Mouse (Mus musculus): ENCODE data around the gene Bmp7. TPM values are rescaled to one million over a fixed set of nuclear protein-coding genes. Genes with fewer than 3 reads are reported as not detected.

Bmp7 gene
- polyA plus RNA-seq, 1 experiment from 2014 or later, result 0.04 TPM

DNA sequence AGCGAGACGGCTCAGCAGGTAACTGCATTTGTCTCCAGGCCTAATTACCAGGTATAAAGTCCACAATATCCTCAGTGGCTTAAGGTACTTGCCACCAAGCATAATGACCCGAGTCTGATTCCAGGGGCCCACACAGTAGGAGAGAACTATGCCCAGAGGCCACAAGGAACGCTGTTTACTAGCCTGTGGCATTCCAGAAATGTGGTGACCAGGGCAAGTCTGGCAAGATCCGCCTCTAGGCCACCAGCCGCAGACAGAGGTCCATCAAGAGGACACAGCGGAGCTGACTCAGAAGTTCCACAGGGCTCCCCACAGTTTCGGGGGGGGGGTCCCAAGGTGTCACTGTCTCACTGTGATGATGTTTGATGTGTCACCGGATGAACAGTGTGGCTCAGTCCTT, 34.0 kb downstream of the Bmp7 start:
- no peak overlapping the region for H3K27ac ChIP-seq
- no peak overlapping the region for H3K4me3 ChIP-seq (ENCODE audit: inconsistent target)
- H3K79me2 ChIP-seq (ENCODE audit: inconsistent target), result no peaks in the 10 kb centered on the region
- no peaks in the 10 kb centered on the region for H3K36me3 ChIP-seq (ENCODE audit: inconsistent target)
- WGBS (ENCODE audit: missing documents), result 94% methylated on average over 9 of the region's 9 CpGs

DNA sequence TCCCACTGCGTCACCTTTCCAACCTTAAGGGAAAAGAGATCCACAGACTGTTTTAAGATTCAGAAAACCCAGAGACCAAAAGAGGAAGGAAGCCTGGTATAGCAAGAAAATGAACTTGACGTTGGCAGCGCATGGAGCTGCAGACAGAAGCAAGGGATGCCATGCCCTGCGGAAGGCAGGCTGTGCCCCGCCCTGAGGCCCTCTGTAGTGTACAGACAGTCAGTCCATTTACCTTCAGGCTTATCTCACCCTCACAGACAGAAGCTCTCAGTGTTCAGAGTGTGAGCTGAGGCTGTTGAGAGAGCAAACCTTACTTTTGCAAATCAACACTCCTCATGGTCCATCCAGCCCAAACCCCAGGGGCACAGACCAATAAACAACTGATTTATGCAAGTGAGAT, 35.1 kb downstream of the Bmp7 start:
- no peak overlapping the region for H3K27ac ChIP-seq
- no peak overlapping the region for H3K4me3 ChIP-seq (ENCODE audit: inconsistent target)
- H3K36me3 ChIP-seq (ENCODE audit: inconsistent target), result no peaks in the 10 kb centered on the region
- no peaks in the 10 kb centered on the region for H3K79me2 ChIP-seq (ENCODE audit: inconsistent target)
- WGBS (ENCODE audit: missing documents), result 2% methylated on average over 5 of the region's 5 CpGs

GRCm38 (mm10) chr2:172904614-172905013, 35.5 kb downstream of the Bmp7 start:
- H3K27ac ChIP-seq, result no peak overlapping the region
- H3K36me3 ChIP-seq (ENCODE audit: inconsistent target), result no peaks in the 10 kb centered on the region
- H3K4me3 ChIP-seq (ENCODE audit: inconsistent target), result no peak overlapping the region
- WGBS (ENCODE audit: missing documents), result 55% methylated on average over 6 of the region's 6 CpGs
- H3K79me2 ChIP-seq (ENCODE audit: inconsistent target), result no peaks in the 10 kb centered on the region

DNA sequence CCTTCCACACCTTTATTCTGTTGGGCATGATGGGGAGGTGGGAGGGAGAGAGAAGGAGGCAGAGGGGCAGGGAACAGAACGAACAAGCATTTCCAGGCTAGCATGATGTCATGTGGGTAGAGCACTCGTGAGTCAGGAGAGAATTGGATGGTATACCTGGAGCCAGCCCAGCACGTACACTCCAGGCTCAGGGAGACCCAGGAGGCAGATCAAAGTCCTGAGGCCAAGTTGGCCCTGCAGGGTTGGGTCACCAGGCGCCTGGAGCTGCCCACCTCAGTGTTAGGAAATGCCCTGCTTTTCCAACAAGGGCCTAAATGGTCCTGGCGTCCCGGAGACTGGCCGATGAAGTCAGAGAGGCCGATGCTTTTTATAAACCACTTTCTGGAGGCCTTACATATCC, 36.6 kb downstream of the Bmp7 start:
- Histone ChIP-seq H3K79me2 (ENCODE audit: inconsistent target) (no peaks in the 10 kb centered on the region), H3K36me3 (ENCODE audit: inconsistent target) (no peaks in the 10 kb centered on the region), H3K4me3 (ENCODE audit: inconsistent target) (no peak overlapping the region), H3K27ac (no peak overlapping the region)
- WGBS (ENCODE audit: missing documents), result 84% methylated on average over 8 of the region's 8 CpGs

GRCm38 (mm10) chr2:172900954-172901701, 39.0 kb downstream of the Bmp7 start:
- WGBS (ENCODE audit: missing documents), result 72% methylated on average over 10 of the region's 10 CpGs
- Histone ChIP-seq H3K79me2 (ENCODE audit: inconsistent target) (no peaks in the 10 kb centered on the region), H3K27ac (no peak overlapping the region), H3K36me3 (ENCODE audit: inconsistent target) (no peaks in the 10 kb centered on the region), H3K4me3 (ENCODE audit: inconsistent target) (no peak overlapping the region)

DNA sequence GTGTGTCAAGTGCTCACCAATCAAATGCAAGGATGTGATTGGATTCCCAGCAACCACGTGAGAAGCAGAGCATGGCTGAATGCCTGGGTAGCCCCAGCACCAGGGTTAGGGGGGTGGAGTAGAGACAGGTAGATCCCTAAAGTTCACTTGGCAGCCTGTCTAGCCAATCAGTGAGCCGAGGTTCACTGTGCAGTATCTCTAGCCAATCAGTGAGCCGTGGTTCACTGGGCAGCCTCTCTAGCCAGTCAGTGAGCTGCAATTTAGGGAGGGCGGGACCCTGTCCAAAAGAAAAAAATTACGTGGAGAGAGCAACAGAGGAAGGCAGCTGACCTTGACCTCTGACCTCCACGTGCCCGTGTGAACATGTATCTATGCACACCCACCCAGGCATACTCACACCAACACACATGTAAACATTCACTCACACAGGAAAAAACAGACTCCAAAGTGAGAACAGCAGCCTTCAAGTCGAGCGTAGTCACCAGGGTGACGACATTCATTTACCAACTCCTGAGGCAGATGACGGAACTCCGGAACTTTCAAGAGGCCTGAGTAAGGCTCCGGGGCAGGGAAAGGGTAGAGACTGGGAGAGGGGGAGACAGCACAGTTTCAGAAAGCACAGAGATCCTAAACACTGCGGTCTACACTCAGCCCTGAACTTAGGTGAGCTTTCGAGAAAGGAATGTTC, 50.2 kb downstream of the Bmp7 start:
- H3K79me2 ChIP-seq (ENCODE audit: inconsistent target), result no peaks in the 10 kb centered on the region
- H3K4me3 ChIP-seq (ENCODE audit: inconsistent target), result no peak overlapping the region
- H3K27ac ChIP-seq, result no peak overlapping the region
- H3K36me3 ChIP-seq (ENCODE audit: inconsistent target), result no peaks in the 10 kb centered on the region
- WGBS (ENCODE audit: missing documents), result 86% methylated on average over 15 of the region's 15 CpGs

GRCm38 (mm10) chr2:172889222-172889621, 50.9 kb downstream of the Bmp7 start:
- Histone ChIP-seq H3K36me3 (ENCODE audit: inconsistent target) (no peaks in the 10 kb centered on the region), H3K79me2 (ENCODE audit: inconsistent target) (no peaks in the 10 kb centered on the region), H3K27ac (no peak overlapping the region), H3K4me3 (ENCODE audit: inconsistent target) (no peak overlapping the region)
- 88% methylated on average over 12 of the region's 12 CpGs for WGBS (ENCODE audit: missing documents)

DNA sequence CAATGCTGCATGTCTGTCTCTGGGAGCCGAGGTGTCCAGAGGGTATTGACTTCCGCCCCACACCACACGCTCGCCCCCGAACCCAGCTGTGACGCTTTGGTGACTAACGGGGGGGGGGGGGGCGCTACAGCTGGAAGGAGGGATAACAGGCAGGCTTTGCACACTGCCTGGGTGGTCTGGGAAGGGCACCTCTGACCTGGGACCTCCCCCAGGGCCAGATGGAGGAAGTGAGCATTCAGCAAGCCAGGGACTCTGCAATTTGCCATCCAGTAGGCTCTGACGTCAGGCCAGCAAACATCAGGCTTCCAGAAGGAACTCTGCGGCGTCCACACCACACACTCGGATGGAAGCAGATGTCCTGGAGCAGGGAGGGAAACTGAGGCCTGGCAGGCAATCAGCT, 52.0 kb downstream of the Bmp7 start:
- H3K27ac ChIP-seq, result no peak overlapping the region
- H3K79me2 ChIP-seq (ENCODE audit: inconsistent target), result no peaks in the 10 kb centered on the region
- WGBS (ENCODE audit: missing documents), result 84% methylated on average over 12 of the region's 12 CpGs
- no peaks in the 10 kb centered on the region for H3K36me3 ChIP-seq (ENCODE audit: inconsistent target)
- H3K4me3 ChIP-seq (ENCODE audit: inconsistent target), result no peak overlapping the region

DNA sequence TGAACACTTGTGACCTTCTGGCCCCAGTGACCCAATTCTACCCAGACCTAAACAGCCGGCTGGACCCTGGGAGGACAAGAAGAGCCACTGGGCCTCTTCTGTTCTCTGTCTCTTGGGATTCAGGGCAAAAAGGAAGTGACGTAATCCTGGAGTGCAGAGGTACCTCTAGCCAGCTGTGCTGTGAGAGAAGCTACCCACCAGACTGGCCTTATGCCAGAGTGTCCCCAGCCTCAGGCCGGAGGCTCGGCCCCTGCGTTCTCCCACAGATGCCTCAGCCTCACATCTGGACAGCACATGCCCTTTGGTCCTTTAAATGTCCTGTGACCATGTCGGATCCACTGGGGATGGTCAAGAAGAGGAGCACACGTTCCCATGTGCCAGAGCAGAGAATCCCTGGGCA, 54.3 kb downstream of the Bmp7 start:
- Histone ChIP-seq H3K4me3 (ENCODE audit: inconsistent target) (no peak overlapping the region), H3K27ac (no peak overlapping the region), H3K36me3 (ENCODE audit: inconsistent target) (no peaks in the 10 kb centered on the region), H3K79me2 (ENCODE audit: inconsistent target) (no peaks in the 10 kb centered on the region)
- 88% methylated on average over 5 of the region's 7 CpGs for WGBS (ENCODE audit: missing documents)

DNA sequence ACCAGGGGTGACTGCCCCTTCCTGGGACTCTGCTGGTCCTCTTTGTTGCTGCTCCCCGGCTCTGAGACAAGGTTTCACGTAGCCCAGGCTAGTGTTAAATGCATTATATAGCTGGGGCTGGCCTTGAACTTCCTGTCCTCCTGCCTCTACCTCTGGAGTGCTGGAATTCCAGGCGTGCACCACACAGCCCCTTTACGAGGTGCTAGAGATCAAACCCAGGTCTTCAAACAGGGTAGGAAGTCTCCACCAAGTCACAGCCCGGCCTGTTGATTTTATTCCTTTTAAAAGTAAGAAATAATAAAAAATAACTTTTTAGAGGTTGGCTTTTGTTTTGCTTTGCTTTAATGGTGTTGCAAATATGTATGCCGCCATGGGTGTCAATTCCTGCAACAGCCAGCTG, 55.5 kb downstream of the Bmp7 start:
- WGBS (ENCODE audit: missing documents), result 96% methylated on average over 6 of the region's 6 CpGs
- Histone ChIP-seq H3K36me3 (ENCODE audit: inconsistent target) (no peaks in the 10 kb centered on the region), H3K4me3 (ENCODE audit: inconsistent target) (no peak overlapping the region), H3K27ac (no peak overlapping the region), H3K79me2 (ENCODE audit: inconsistent target) (no peaks in the 10 kb centered on the region)

- no peak overlapping the region for H3K4me3 ChIP-seq (ENCODE audit: inconsistent target)
- no peaks in the 10 kb centered on the region for H3K79me2 ChIP-seq (ENCODE audit: inconsistent target)
- no peak overlapping the region for H3K27ac ChIP-seq
- no peaks in the 10 kb centered on the region for H3K36me3 ChIP-seq (ENCODE audit: inconsistent target)
- WGBS (ENCODE audit: missing documents), result 96% methylated on average over 9 of the region's 9 CpGs
Observed at GRCm38 (mm10) chr2:172875201-172875600, 64.9 kb downstream of the Bmp7 start.

DNA sequence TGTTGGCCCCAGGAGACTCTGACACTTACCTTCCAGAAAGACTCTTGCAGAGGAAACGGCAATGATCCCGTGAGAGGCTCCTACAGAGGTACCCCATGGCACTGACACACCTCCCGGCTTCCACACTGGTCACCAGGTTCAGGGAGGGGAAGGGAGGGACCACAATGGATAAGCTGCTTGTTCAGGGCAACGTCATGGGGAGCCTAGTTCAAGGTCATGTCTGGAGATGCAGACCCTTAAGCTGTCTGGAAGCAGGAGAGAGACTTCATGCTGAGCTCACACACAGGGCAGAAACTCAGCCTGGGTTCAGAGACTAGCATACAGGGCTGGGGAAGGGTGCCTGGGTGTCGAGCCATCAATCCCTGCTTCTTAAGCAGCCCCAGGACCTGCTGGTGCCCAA, 73.8 kb downstream of the Bmp7 start:
- WGBS (ENCODE audit: missing documents), result 91% methylated on average over 5 of the region's 5 CpGs
- no peaks in the 10 kb centered on the region for H3K36me3 ChIP-seq (ENCODE audit: inconsistent target)
- H3K4me3 ChIP-seq (ENCODE audit: inconsistent target), result no peak overlapping the region
- H3K79me2 ChIP-seq (ENCODE audit: inconsistent target), result no peaks in the 10 kb centered on the region
- no peak overlapping the region for H3K27ac ChIP-seq

GRCm38 (mm10) chr2:172865165-172865564, 75.0 kb downstream of the Bmp7 start:
- H3K4me3 ChIP-seq (ENCODE audit: inconsistent target), result no peak overlapping the region
- WGBS (ENCODE audit: missing documents), result 95% methylated on average over 6 of the region's 6 CpGs
- H3K79me2 ChIP-seq (ENCODE audit: inconsistent target), result no peaks in the 10 kb centered on the region
- H3K27ac ChIP-seq, result no peak overlapping the region
- H3K36me3 ChIP-seq (ENCODE audit: inconsistent target), result no peaks in the 10 kb centered on the region

- H3K27ac ChIP-seq, result no peak overlapping the region
- no peaks in the 10 kb centered on the region for H3K36me3 ChIP-seq (ENCODE audit: inconsistent target)
- WGBS (ENCODE audit: missing documents), result 92% methylated on average over 5 of the region's 7 CpGs
- no peaks in the 10 kb centered on the region for H3K79me2 ChIP-seq (ENCODE audit: inconsistent target)
- H3K4me3 ChIP-seq (ENCODE audit: inconsistent target), result no peak overlapping the region
Observed at GRCm38 (mm10) chr2:172864566-172864965, 75.6 kb downstream of the Bmp7 start.

GRCm38 (mm10) chr2:172863469-172863856, 76.7 kb downstream of the Bmp7 start:
- Histone ChIP-seq H3K27ac (no peak overlapping the region), H3K79me2 (ENCODE audit: inconsistent target) (no peaks in the 10 kb centered on the region), H3K4me3 (ENCODE audit: inconsistent target) (no peak overlapping the region), H3K36me3 (ENCODE audit: inconsistent target) (no peaks in the 10 kb centered on the region)
- WGBS (ENCODE audit: missing documents), result 74% methylated on average over 14 of the region's 14 CpGs
